Mouse (Mus musculus): Measurements from ENCODE around the gene Sik3. TPM values are rescaled to one million over a fixed set of nuclear protein-coding genes. Genes with fewer than 3 reads are reported as not detected.

Sik3 gene
- polyA plus RNA-seq, 1 experiment from 2014 or later, result 9.6 TPM

DNA sequence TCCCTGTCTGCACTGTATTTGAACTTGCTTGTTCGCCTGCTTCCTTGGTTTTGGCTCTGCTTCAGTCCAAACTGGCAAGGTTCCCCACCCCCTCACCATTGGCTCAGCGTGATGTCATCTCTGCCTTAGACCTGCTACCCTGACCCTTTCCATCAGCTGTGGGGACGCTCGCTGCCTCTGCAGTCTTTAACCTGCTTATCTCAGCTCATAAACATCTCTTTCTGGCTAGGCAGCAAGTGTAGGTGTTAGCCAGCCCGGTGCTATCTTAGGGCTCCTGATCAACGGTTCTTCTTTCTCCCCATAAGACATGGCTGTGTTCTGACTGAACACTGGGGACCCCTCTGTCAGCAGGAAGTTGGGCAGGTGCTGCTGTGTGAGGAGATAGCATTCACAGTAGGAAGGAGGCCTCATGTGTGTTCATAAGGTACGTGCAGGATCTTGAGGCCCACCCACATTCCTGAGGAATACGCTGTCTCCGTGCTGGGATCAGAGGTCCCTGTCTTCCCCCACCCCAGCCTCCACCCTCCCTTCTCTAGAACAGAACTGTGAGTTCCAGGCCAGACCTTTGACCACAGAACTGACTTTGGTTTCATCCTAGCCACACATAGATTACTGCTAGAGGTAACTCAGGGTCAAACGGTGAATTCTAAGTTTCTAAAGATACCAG is 194.3 kb downstream of the Sik3 start:
- H3K9me3 ChIP-seq (ENCODE audit: control insufficient read depth, low read length), result no peaks in the 10 kb centered on the region
- H3K36me3 ChIP-seq (ENCODE audit: control insufficient read depth, insufficient read depth, low read length), result peaks cover 81% of the 10 kb centered on the region
- 40% methylated on average over 10 of the region's 10 CpGs for WGBS
- no peaks in the 10 kb centered on the region; the same call in none of the 2 replicates for H3K4me1 ChIP-seq (replicated peaks; ENCODE audit: control insufficient read depth, insufficient read depth, low read length)
- no peaks in the 10 kb centered on the region for H3K27me3 ChIP-seq (replicated peaks; ENCODE audit: control insufficient read depth, insufficient read depth, low read length)
- DNase-seq (ENCODE audit: low spot score) (peak; percentile 69), ATAC-seq (replicated peaks; ENCODE audit: low FRiP score, low TSS enrichment, low read depth) (peak; percentile 93)
- no peak overlapping the region for H3K9ac ChIP-seq (ENCODE audit: low read length)
- peak overlapping the region; percentile 29 for H3K27ac ChIP-seq (ENCODE audit: low read depth)
- H3K4me2 ChIP-seq (ENCODE audit: low read length), result no peak overlapping the region
- no peak overlapping the region for H3K4me3 ChIP-seq (ENCODE audit: low read depth, low read length)

DNA sequence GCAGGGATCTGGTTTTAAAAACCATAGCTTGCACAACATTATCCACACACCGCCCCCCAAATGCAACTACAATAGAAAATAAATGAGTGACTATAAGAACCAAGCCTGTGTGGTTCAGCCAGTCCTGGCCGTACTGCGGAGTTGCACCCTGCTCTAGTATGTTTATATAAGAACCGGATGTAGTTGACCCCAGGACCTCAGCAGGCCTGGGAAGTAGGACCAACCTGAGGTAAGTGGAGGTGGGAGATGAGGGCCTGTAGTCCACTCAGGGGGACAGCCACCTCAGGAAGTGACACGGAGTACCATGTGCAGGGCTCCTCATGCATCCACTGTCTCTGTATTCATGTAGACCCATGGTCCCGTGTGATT is 194.9 kb downstream of the Sik3 start:
- DNase-seq (ENCODE audit: low spot score), result no peak
- Histone ChIP-seq H3K27ac (ENCODE audit: low read depth) (0 out of 2 replicates have a peak overlapping the region, but pooled peaks have one; percentile 29), H3K27me3 (replicated peaks; ENCODE audit: control insufficient read depth, insufficient read depth, low read length) (no peaks in the 10 kb centered on the region), H3K9me3 (ENCODE audit: control insufficient read depth, low read length) (no peaks in the 10 kb centered on the region), H3K4me2 (ENCODE audit: low read length) (no peak overlapping the region), H3K9ac (ENCODE audit: low read length) (no peak overlapping the region), H3K4me1 (replicated peaks; ENCODE audit: control insufficient read depth, insufficient read depth, low read length) (no peaks in the 10 kb centered on the region; the same call in none of the 2 replicates), H3K4me3 (ENCODE audit: low read depth, low read length) (no peak overlapping the region), H3K36me3 (ENCODE audit: control insufficient read depth, insufficient read depth, low read length) (peaks cover 81% of the 10 kb centered on the region)
- 45% methylated on average over 6 of the region's 6 CpGs for WGBS
- ATAC-seq (replicated peaks; ENCODE audit: low FRiP score, low TSS enrichment, low read depth), result peak; percentile 49; the same call in 1 of the 2 replicates

DNA sequence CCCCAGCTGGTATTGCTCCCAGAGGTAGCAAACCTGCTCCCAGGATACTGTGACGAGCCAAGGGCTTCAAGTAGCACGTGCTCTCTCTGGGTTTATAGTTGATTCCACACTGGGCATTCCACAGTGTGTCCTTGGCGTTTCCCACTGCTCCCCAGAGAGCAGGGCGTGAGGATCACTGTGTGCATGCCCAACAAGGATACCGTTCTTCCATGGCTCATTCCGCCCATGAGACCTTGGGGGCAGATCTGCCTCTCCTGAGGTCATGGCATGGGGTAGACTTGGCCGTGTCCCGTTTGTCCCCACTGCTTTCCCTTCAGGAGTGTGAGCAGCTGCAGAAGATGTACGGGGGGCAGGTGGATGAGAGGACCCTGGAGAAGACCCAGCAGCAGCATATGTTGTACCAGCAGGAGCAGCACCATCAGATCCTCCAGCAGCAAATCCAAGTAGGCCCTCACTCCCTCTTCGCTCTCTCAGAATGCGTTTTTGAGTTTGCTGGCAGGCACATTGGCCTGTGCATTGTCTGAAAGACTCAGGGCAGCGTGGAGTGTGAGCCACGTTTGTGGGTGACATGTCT is 195.9 kb downstream of the Sik3 start:
- Histone ChIP-seq H3K9me3 (ENCODE audit: control insufficient read depth, low read length) (no peaks in the 10 kb centered on the region), H3K9ac (ENCODE audit: low read length) (no peak overlapping the region), H3K36me3 (ENCODE audit: control insufficient read depth, insufficient read depth, low read length) (peaks cover 83% of the 10 kb centered on the region), H3K4me3 (ENCODE audit: low read depth, low read length) (no peak overlapping the region), H3K4me1 (replicated peaks; ENCODE audit: control insufficient read depth, insufficient read depth, low read length) (no peaks in the 10 kb centered on the region; the same call in none of the 2 replicates), H3K4me2 (ENCODE audit: low read length) (no peak overlapping the region), H3K27ac (ENCODE audit: low read depth) (no peak overlapping the region), H3K27me3 (replicated peaks; ENCODE audit: control insufficient read depth, insufficient read depth, low read length) (no peaks in the 10 kb centered on the region)
- ATAC-seq (replicated peaks; ENCODE audit: low FRiP score, low TSS enrichment, low read depth) (no peak), DNase-seq (ENCODE audit: low spot score) (no peak)
- 86% methylated on average over 13 of the region's 13 CpGs for WGBS

DNA sequence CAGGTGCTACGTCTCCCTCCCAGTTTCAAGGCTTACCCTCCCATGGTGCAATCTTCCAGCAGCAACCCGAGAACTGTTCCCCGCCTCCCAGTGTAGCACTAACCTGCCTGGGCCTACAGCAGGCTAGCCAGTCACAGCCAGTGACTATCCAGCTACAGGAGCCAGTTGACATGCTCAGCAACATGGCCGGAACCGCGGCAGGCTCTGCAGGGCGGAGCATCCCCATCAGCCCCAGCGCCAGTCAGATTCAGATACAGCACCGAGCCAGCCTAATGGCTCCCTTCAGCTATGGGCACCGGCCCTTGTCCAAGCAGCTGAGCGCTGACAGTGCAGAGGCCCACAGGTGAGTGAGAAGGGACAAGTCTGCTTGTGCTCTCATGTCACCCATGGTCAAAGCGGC is 197.9 kb downstream of the Sik3 start:
- H3K4me1 ChIP-seq (replicated peaks; ENCODE audit: control insufficient read depth, insufficient read depth, low read length), result no peaks in the 10 kb centered on the region; the same call in 1 of the 2 replicates
- H3K4me3 ChIP-seq (ENCODE audit: low read depth, low read length), result no peak overlapping the region
- no peak overlapping the region for H3K9ac ChIP-seq (ENCODE audit: low read length)
- H3K27me3 ChIP-seq (replicated peaks; ENCODE audit: control insufficient read depth, insufficient read depth, low read length), result no peaks in the 10 kb centered on the region
- ATAC-seq (replicated peaks; ENCODE audit: low FRiP score, low TSS enrichment, low read depth) (no peak), DNase-seq (ENCODE audit: low spot score) (no peak)
- peaks cover 78% of the 10 kb centered on the region for H3K36me3 ChIP-seq (ENCODE audit: control insufficient read depth, insufficient read depth, low read length)
- 92% methylated on average over 12 of the region's 12 CpGs for WGBS
- H3K9me3 ChIP-seq (ENCODE audit: control insufficient read depth, low read length), result no peaks in the 10 kb centered on the region
- H3K4me2 ChIP-seq (ENCODE audit: low read length), result no peak overlapping the region
- no peak overlapping the region for H3K27ac ChIP-seq (ENCODE audit: low read depth)

DNA sequence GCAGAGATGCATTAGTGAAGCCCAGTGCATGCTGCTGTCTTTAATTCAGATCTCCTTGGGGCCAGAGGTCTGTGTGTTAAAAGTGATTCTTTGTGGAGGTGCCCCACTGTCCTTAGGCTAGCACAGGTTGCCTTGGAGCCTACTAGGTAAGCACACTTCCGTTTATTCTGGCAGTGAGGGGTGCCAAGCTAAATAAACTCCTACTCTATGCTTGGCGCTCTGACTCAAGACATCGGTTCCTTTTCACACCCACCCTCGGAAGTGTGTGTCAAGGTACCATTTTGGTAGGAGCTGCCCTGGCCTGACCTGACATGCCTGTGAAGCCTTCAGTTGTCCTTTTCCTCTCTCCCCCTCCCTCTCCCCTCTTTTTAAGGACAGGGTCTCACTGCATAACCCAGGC is 201.7 kb downstream of the Sik3 start:
- ATAC-seq (replicated peaks; ENCODE audit: low FRiP score, low TSS enrichment, low read depth), result no peak
- Histone ChIP-seq H3K4me2 (ENCODE audit: low read length) (no peak overlapping the region), H3K9ac (ENCODE audit: low read length) (no peak overlapping the region), H3K27ac (ENCODE audit: low read depth) (no peak overlapping the region), H3K9me3 (ENCODE audit: control insufficient read depth, low read length) (no peaks in the 10 kb centered on the region), H3K36me3 (ENCODE audit: control insufficient read depth, insufficient read depth, low read length) (peaks cover 58% of the 10 kb centered on the region), H3K4me3 (ENCODE audit: low read depth, low read length) (no peak overlapping the region), H3K4me1 (replicated peaks; ENCODE audit: control insufficient read depth, insufficient read depth, low read length) (no peaks in the 10 kb centered on the region), H3K27me3 (replicated peaks; ENCODE audit: control insufficient read depth, insufficient read depth, low read length) (no peaks in the 10 kb centered on the region)
- 83% methylated on average over 4 of the region's 4 CpGs for WGBS
- DNase-seq (ENCODE audit: low spot score), result no peak

DNA sequence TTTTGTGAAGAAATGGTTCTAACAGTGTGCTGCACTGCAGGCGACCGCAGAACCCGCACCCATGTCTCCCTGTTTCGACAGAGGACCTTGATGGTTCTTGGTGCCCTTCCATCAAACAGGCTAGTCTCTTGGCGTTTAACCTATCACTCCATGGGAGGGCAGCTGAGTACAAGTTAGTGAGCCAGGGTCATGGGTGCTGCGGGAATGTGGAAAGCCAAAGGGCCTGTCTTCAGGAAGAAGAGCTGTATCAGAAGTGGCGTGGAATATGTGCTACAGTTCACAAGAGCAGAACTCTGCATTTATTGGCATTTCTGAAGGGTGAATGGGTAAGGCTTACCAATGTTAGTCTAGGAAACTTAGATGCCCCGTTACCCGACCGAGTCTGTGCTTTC is 202.3 kb downstream of the Sik3 start:
- no peak for DNase-seq (ENCODE audit: low spot score)
- Histone ChIP-seq H3K27ac (ENCODE audit: low read depth) (no peak overlapping the region), H3K4me3 (ENCODE audit: low read depth, low read length) (no peak overlapping the region), H3K27me3 (replicated peaks; ENCODE audit: control insufficient read depth, insufficient read depth, low read length) (no peaks in the 10 kb centered on the region), H3K4me1 (replicated peaks; ENCODE audit: control insufficient read depth, insufficient read depth, low read length) (no peaks in the 10 kb centered on the region), H3K9me3 (ENCODE audit: control insufficient read depth, low read length) (no peaks in the 10 kb centered on the region), H3K9ac (ENCODE audit: low read length) (no peak overlapping the region), H3K4me2 (ENCODE audit: low read length) (no peak overlapping the region), H3K36me3 (ENCODE audit: control insufficient read depth, insufficient read depth, low read length) (peaks cover 59% of the 10 kb centered on the region)
- 87% methylated on average over 10 of the region's 10 CpGs for WGBS
- no peak for ATAC-seq (replicated peaks; ENCODE audit: low FRiP score, low TSS enrichment, low read depth)

DNA sequence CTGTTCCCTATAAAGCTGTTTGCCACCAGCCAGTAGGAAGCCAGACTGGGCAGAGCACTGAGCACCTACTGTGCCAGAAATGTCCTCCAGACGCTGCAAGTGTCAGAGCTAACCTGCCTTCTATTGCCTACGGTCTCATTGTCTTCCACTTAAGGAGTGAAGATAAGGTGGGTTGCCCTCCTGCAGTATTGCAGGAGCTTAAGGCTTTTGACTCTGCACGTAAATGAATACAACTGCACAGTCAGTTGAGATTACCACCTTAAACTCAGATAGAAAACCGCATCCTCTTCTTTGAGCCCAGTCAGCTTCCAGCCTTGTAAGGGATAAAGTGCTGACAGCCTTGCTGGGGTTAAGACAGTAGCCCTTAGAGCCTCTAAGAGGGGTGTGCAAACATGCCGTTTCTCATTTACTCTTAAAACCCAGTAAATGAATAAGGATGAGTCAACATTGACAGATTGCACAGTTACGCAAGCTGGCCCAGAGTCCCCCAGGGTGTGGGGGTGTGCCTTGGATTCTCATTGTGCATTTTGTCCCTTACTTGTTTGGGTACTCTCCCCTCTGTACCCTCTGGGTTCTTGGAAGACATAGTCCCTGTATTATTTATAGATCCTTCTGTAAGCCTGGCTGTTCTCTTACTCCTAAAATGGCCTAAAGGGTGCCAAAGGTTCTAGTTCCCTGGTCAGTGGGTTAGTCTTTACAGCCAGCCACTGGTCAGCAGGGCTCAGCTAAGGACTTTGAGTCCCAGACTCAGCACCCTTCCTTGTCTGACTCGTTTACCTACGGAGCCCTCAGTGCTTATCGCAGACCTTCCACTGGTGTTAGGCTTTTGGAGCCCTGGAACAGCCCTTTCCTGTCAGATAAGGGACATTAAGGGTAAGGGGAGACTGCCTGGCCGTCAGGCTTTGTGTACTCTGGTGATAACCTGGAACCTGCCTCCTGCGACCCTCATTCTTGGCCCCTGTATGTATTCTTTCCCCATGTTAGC is 203.0 kb downstream of the Sik3 start:
- no peaks in the 10 kb centered on the region for H3K27me3 ChIP-seq (replicated peaks; ENCODE audit: control insufficient read depth, insufficient read depth, low read length)
- H3K9me3 ChIP-seq (ENCODE audit: control insufficient read depth, low read length), result no peaks in the 10 kb centered on the region
- WGBS, result 55% methylated on average over 11 of the region's 11 CpGs
- H3K4me1 ChIP-seq (replicated peaks; ENCODE audit: control insufficient read depth, insufficient read depth, low read length), result no peaks in the 10 kb centered on the region
- H3K4me3 ChIP-seq (ENCODE audit: low read depth, low read length), result no peak overlapping the region
- no peak overlapping the region for H3K4me2 ChIP-seq (ENCODE audit: low read length)
- no peak for ATAC-seq (replicated peaks; ENCODE audit: low FRiP score, low TSS enrichment, low read depth)
- no peak for DNase-seq (ENCODE audit: low spot score)
- H3K9ac ChIP-seq (ENCODE audit: low read length), result no peak overlapping the region
- no peak overlapping the region; the same call in 1 of the 2 replicates for H3K27ac ChIP-seq (ENCODE audit: low read depth)
- H3K36me3 ChIP-seq (ENCODE audit: control insufficient read depth, insufficient read depth, low read length), result peaks cover 59% of the 10 kb centered on the region

DNA sequence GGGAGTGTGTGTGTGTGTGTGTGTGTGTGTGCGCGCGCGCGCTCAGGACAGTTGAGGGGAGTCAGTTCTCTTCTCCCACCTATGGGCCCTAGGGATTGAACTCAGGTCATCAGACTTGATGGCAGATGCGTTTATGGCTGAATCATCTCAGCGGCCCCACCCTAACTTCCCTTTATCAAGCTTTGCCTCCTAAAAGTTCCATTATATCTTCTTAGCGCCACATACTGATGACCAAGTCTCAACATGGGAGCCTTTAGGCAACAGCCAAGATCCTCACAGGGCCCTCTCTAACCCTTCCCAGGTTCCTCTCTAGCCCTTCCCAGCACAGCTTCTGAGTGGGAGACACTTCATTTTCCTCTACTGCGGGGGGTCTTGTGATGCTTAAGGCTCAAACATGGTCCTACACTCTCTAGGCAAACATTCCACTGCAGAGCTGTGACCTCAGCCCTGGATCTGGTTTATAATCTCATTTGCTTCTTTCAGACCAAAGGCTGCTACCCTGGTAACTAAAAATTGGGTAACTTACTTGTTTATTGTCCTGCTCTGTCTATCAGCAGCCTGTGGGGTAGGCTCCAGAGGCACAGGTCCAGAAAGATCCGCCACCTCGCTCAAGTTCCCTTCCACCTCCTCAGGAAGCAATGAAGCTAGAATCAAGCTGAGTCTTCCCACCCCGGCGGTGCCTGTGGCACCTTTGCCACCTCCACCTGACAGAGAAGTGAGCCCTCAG is 204.3 kb downstream of the Sik3 start:
- H3K36me3 ChIP-seq (ENCODE audit: control insufficient read depth, insufficient read depth, low read length), result peaks cover 58% of the 10 kb centered on the region
- no peak overlapping the region for H3K4me3 ChIP-seq (ENCODE audit: low read depth, low read length)
- H3K9me3 ChIP-seq (ENCODE audit: control insufficient read depth, low read length), result no peaks in the 10 kb centered on the region
- WGBS, result 91% methylated on average over 13 of the region's 13 CpGs
- DNase-seq (ENCODE audit: low spot score), result no peak
- no peak overlapping the region for H3K27ac ChIP-seq (ENCODE audit: low read depth)
- H3K9ac ChIP-seq (ENCODE audit: low read length), result no peak overlapping the region
- H3K4me2 ChIP-seq (ENCODE audit: low read length), result no peak overlapping the region
- H3K27me3 ChIP-seq (replicated peaks; ENCODE audit: control insufficient read depth, insufficient read depth, low read length), result no peaks in the 10 kb centered on the region
- no peaks in the 10 kb centered on the region for H3K4me1 ChIP-seq (replicated peaks; ENCODE audit: control insufficient read depth, insufficient read depth, low read length)
- ATAC-seq (replicated peaks; ENCODE audit: low FRiP score, low TSS enrichment, low read depth), result no peak

Measured in intestine, embryonic 14.5 days (tissue).